8 mouse cellular contexts compared by ENCODE assay signal in genomic region chr3:27283796-27284195, GRCm38 (mm10). TPM values are rescaled to one million over a fixed set of nuclear protein-coding genes. Genes with fewer than 3 reads are reported as not detected.
DNase-seq lines count a peak whose midpoint lies in the region; ATAC-seq lines count a peak whose summit lies in the region.

No protein-coding gene starts in this region.

- no peak overlapping the region; the same call in 1 of the 2 replicates for H3K4me2 ChIP-seq in forebrain, embryonic 11.5 days (ENCODE audit: low read depth, low read length, severe bottlenecking)
- peak overlapping the region; percentile 66 for H3K4me2 ChIP-seq in hindbrain, embryonic 15.5 days
- H3K4me2 ChIP-seq in liver, embryonic 16.5 days (ENCODE audit: low read depth, low read length): peak overlapping the region; percentile 63

- no peak overlapping the region for H3K9ac ChIP-seq in forebrain, embryonic 11.5 days (ENCODE audit: low read length)
- H3K9ac ChIP-seq in hindbrain, embryonic 15.5 days: no peak overlapping the region
- H3K9ac ChIP-seq in liver, embryonic 16.5 days (ENCODE audit: low read depth, low read length): no peak overlapping the region; the same call in 1 of the 2 replicates

- ATAC-seq in forebrain, embryonic 11.5 days (replicated peaks; ENCODE audit: low FRiP score): no peak
- no peak; the same call in 1 of the 2 replicates for ATAC-seq in hindbrain, embryonic 15.5 days (ENCODE audit: low FRiP score, low read depth)
- ATAC-seq in liver, embryonic 16.5 days (ENCODE audit: low read depth): no peak

- WGBS in forebrain, embryonic 10.5 days: 50% methylated on average over 7 of the region's 7 CpGs
- WGBS in forebrain, embryonic 11.5 days: 45% methylated on average over 7 of the region's 7 CpGs
- 49% methylated on average over 7 of the region's 7 CpGs for whole genome bisulfite sequencing in hindbrain, embryonic 15.5 days
- 67% methylated on average over 7 of the region's 7 CpGs for WGBS in liver, embryonic 16.5 days (ENCODE audit: insufficient replicate concordance)

- intact Hi-C loops in left cerebral cortex, postnatal 25 days (cut with DNase I): no loop called here

- peaks cover 3% of the 10 kb centered on the region; the same call in 1 of the 2 replicates for H3K9me3 ChIP-seq in forebrain, embryonic 10.5 days
- no peaks in the 10 kb centered on the region for H3K9me3 ChIP-seq in forebrain, embryonic 11.5 days (ENCODE audit: control insufficient read depth, low read length)
- H3K9me3 ChIP-seq in hindbrain, embryonic 15.5 days: no peaks in the 10 kb centered on the region
- no peaks in the 10 kb centered on the region for H3K9me3 ChIP-seq in liver, embryonic 16.5 days (replicated peaks; ENCODE audit: control insufficient read depth, low read length)

- H3K4me3 ChIP-seq in forebrain, embryonic 10.5 days: peak overlapping the region; percentile 46
- no peak overlapping the region for H3K4me3 ChIP-seq in forebrain, embryonic 11.5 days (ENCODE audit: low read depth, low read length)
- H3K4me3 ChIP-seq in brown adipose tissue, adult 24 weeks (ENCODE audit: insufficient read depth, low read depth, low read length): 0 out of 2 replicates have a peak overlapping the region, but pooled peaks have one; percentile 34
- peak overlapping the region; percentile 36 for H3K4me3 ChIP-seq in hindbrain, embryonic 15.5 days
- peak overlapping the region; percentile 40; the same call in 1 of the 2 replicates for H3K4me3 ChIP-seq in liver, embryonic 16.5 days (ENCODE audit: low read depth, low read length)

- no peak for DNase-seq in forebrain, embryonic 10.5 days (ENCODE audit: extremely low spot score, low spot score)
- DNase-seq in forebrain, embryonic 11.5 days (ENCODE audit: low spot score): no peak
- no peak for DNase-seq in left cerebral cortex, adult 11 months (ENCODE audit: low spot score)
- no peak for DNase-seq in left cerebral cortex, postnatal 25 days (ENCODE audit: low spot score in 2 of 2)
- no peak for DNase-seq in right cerebral cortex, postnatal 14 days

- H3K27ac ChIP-seq in forebrain, embryonic 10.5 days: no peak overlapping the region; the same call in 1 of the 2 replicates
- no peak overlapping the region for H3K27ac ChIP-seq in forebrain, embryonic 11.5 days (ENCODE audit: low read depth, low read length)
- H3K27ac ChIP-seq in brown adipose tissue, adult 24 weeks (replicated peaks; ENCODE audit: low read depth, low read length): 0 out of 2 replicates have a peak overlapping the region, but pooled peaks have one; percentile 46
- H3K27ac ChIP-seq in hindbrain, embryonic 15.5 days (replicated peaks): no peak overlapping the region
- no peak overlapping the region for H3K27ac ChIP-seq in liver, embryonic 16.5 days (ENCODE audit: low read length)

- peaks cover 15% of the 10 kb centered on the region for H3K4me1 ChIP-seq in forebrain, embryonic 10.5 days
- H3K4me1 ChIP-seq in forebrain, embryonic 11.5 days (replicated peaks; ENCODE audit: control insufficient read depth, insufficient read depth, low read length): no peaks in the 10 kb centered on the region
- H3K4me1 ChIP-seq in brown adipose tissue, adult 24 weeks (ENCODE audit: control insufficient read depth, insufficient read depth, insufficient read length, low read length): peaks cover 21% of the 10 kb centered on the region
- H3K4me1 ChIP-seq in hindbrain, embryonic 15.5 days (replicated peaks): peaks cover 11% of the 10 kb centered on the region
- H3K4me1 ChIP-seq in liver, embryonic 16.5 days (ENCODE audit: control insufficient read depth, low read depth, low read length): peaks cover 13% of the 10 kb centered on the region

- no peaks in the 10 kb centered on the region for H3K36me3 ChIP-seq in forebrain, embryonic 10.5 days (replicated peaks)
- H3K36me3 ChIP-seq in forebrain, embryonic 11.5 days (ENCODE audit: control insufficient read depth, insufficient read depth, low read length): no peaks in the 10 kb centered on the region
- H3K36me3 ChIP-seq in hindbrain, embryonic 15.5 days: no peaks in the 10 kb centered on the region
- H3K36me3 ChIP-seq in liver, embryonic 16.5 days (ENCODE audit: control insufficient read depth, insufficient read depth): no peaks in the 10 kb centered on the region

- H3K27me3 ChIP-seq in forebrain, embryonic 10.5 days (ENCODE audit: poor library complexity, severe bottlenecking): peaks cover 21% of the 10 kb centered on the region
- H3K27me3 ChIP-seq in forebrain, embryonic 11.5 days (ENCODE audit: control insufficient read depth, insufficient read depth, low read length): no peaks in the 10 kb centered on the region
- H3K27me3 ChIP-seq in hindbrain, embryonic 15.5 days: no peaks in the 10 kb centered on the region
- H3K27me3 ChIP-seq in liver, embryonic 16.5 days (ENCODE audit: control insufficient read depth, insufficient read depth, low read depth, low read length): no peaks in the 10 kb centered on the region

RNA-seq across cellular contexts. Expression of gene Tnfsf10, which starts 33.0 kb away (rescaled TPM):
- not detected in 2 replicates for polyA plus RNA-seq in forebrain, embryonic 10.5 days (2016; fragmentation: Nextera tagmentation; extraction: Ambion mirVana)
- polyA plus RNA-seq in forebrain, embryonic 11.5 days (2014; fragmentation: Nextera tagmentation; extraction: Ambion mirVana): not detected in 2 replicates
- 4.5 and 6.3 TPM in 2 replicates for polyA plus RNA-seq in brown adipose tissue, adult 24 weeks (2012; ENCODE audit: insufficient read depth, insufficient read length, missing spikeins)
- polyA plus RNA-seq in hindbrain, embryonic 15.5 days (2015; fragmentation: Nextera tagmentation; extraction: Ambion mirVana): 0.12 and 0.33 TPM in 2 replicates
- polyA plus RNA-seq in liver, embryonic 16.5 days (2015; fragmentation: Nextera tagmentation; extraction: Ambion mirVana): 0.15 and 0.17 TPM in 2 replicates
- total RNA-seq in left cerebral cortex, postnatal 25 days (2021): 1 to 10 TPM; 1.2 to 1.5 TPM
